Mouse (Mus musculus) olfactory bulb, adult 2 months (tissue): ENCODE measurements around the gene Nat8f7.
"Not testable (repeated sequence)": the region's sequence is repeated elsewhere in the genome, so short reads cannot be mapped to it uniquely, and the experiment has no call there.

ENCODE experiments used
- CTCF ChIP-seq: fragments of 200-500 bp; IDR thresholded peaks from 2 replicates; pipeline ENCODE4 v1.5.1; 2012; ENCODE audit warnings: low read depth, mild to moderate bottlenecking, low read length, moderate library complexity; ENCODE audit not compliant: insufficient read depth
- POLR2A ChIP-seq: fragments of 200-500 bp; IDR thresholded peaks from 2 replicates; pipeline ENCODE4 v1.6.1; 2012; ENCODE audit warnings: mild to moderate bottlenecking, low read depth, low read length, moderate library complexity; ENCODE audit not compliant: insufficient read depth

- TF ChIP-seq CTCF, POLR2A: not testable (repeated sequence)
These were observed at the start of gene Nat8f7 for GRCm38 (mm10) chr6:85713105-85713504.
